Mouse (Mus musculus): Measurements from ENCODE around the gene Rapgef2. TPM values are rescaled to one million over a fixed set of nuclear protein-coding genes. Genes with fewer than 3 reads are reported as not detected.

The Rapgef2 gene
- polyA plus RNA-seq, 1 experiment from 2014 or later, result 10.7 TPM

- Histone ChIP-seq H3K4me3 (ENCODE audit: low read depth, low read length) (no peak overlapping the region), H3K9me3 (ENCODE audit: control insufficient read depth, low read depth, low read length) (no peaks in the 10 kb centered on the region), H3K4me1 (ENCODE audit: control insufficient read depth, insufficient read depth, low read length) (peaks cover 16% of the 10 kb centered on the region; the same call in 1 of the 2 replicates), H3K27ac (ENCODE audit: low read length) (peak overlapping the region; percentile 44; the same call in 1 of the 2 replicates), H3K4me2 (replicated peaks; ENCODE audit: low read depth, low read length) (peak overlapping the region; percentile 18; the same call in 1 of the 2 replicates), H3K36me3 (ENCODE audit: control insufficient read depth, insufficient read depth, low read length) (no peaks in the 10 kb centered on the region), H3K9ac (replicated peaks; ENCODE audit: low read depth, low read length) (no peak overlapping the region), H3K27me3 (ENCODE audit: control insufficient read depth, insufficient read depth, low read length) (no peaks in the 10 kb centered on the region)
- ATAC-seq (ENCODE audit: insufficient number of reproducible peaks, insufficient read depth, low FRiP score, low read depth), result 0 out of 2 replicates have a peak, but pooled peaks have one; percentile 14
- 31% methylated on average over 10 of the region's 10 CpGs for WGBS
These were observed 140.8 kb downstream of the Rapgef2 start for GRCm38 (mm10) chr3:79145407-79146055.

GRCm38 (mm10) chr3:79144672-79145406 is 141.5 kb downstream of the Rapgef2 start:
- Histone ChIP-seq H3K27me3 (ENCODE audit: control insufficient read depth, insufficient read depth, low read length) (no peaks in the 10 kb centered on the region), H3K4me3 (ENCODE audit: low read depth, low read length) (no peak overlapping the region), H3K27ac (ENCODE audit: low read length) (peak overlapping the region; percentile 44; the same call in 1 of the 2 replicates), H3K4me1 (ENCODE audit: control insufficient read depth, insufficient read depth, low read length) (peaks cover 23% of the 10 kb centered on the region; the same call in 1 of the 2 replicates), H3K36me3 (ENCODE audit: control insufficient read depth, insufficient read depth, low read length) (no peaks in the 10 kb centered on the region), H3K4me2 (replicated peaks; ENCODE audit: low read depth, low read length) (peak overlapping the region; percentile 18; the same call in 1 of the 2 replicates), H3K9ac (replicated peaks; ENCODE audit: low read depth, low read length) (no peak overlapping the region), H3K9me3 (ENCODE audit: control insufficient read depth, low read depth, low read length) (no peaks in the 10 kb centered on the region)
- 37% methylated on average over 13 of the region's 13 CpGs for WGBS
- ATAC-seq (ENCODE audit: insufficient number of reproducible peaks, insufficient read depth, low FRiP score, low read depth), result no peak

GRCm38 (mm10) chr3:79144085-79144484 is 142.2 kb downstream of the Rapgef2 start:
- no peaks in the 10 kb centered on the region for H3K27me3 ChIP-seq (ENCODE audit: control insufficient read depth, insufficient read depth, low read length)
- no peak for ATAC-seq (ENCODE audit: insufficient number of reproducible peaks, insufficient read depth, low FRiP score, low read depth)
- H3K27ac ChIP-seq (ENCODE audit: low read length), result no peak overlapping the region
- H3K9me3 ChIP-seq (ENCODE audit: control insufficient read depth, low read depth, low read length), result no peaks in the 10 kb centered on the region
- WGBS, result 70% methylated on average over 6 of the region's 6 CpGs
- H3K4me1 ChIP-seq (ENCODE audit: control insufficient read depth, insufficient read depth, low read length), result peaks cover 23% of the 10 kb centered on the region; the same call in 1 of the 2 replicates
- H3K4me2 ChIP-seq (replicated peaks; ENCODE audit: low read depth, low read length), result no peak overlapping the region
- no peak overlapping the region for H3K9ac ChIP-seq (replicated peaks; ENCODE audit: low read depth, low read length)
- no peaks in the 10 kb centered on the region for H3K36me3 ChIP-seq (ENCODE audit: control insufficient read depth, insufficient read depth, low read length)
- H3K4me3 ChIP-seq (ENCODE audit: low read depth, low read length), result no peak overlapping the region

- no peaks in the 10 kb centered on the region for H3K27me3 ChIP-seq (ENCODE audit: control insufficient read depth, insufficient read depth, low read length)
- no peak overlapping the region for H3K27ac ChIP-seq (ENCODE audit: low read length)
- H3K36me3 ChIP-seq (ENCODE audit: control insufficient read depth, insufficient read depth, low read length), result no peaks in the 10 kb centered on the region
- 35% methylated on average over 3 of the region's 3 CpGs for WGBS
- no peak overlapping the region for H3K4me3 ChIP-seq (ENCODE audit: low read depth, low read length)
- no peaks in the 10 kb centered on the region for H3K9me3 ChIP-seq (ENCODE audit: control insufficient read depth, low read depth, low read length)
- ATAC-seq (ENCODE audit: insufficient number of reproducible peaks, insufficient read depth, low FRiP score, low read depth), result no peak
- H3K9ac ChIP-seq (replicated peaks; ENCODE audit: low read depth, low read length), result no peak overlapping the region
- H3K4me2 ChIP-seq (replicated peaks; ENCODE audit: low read depth, low read length), result no peak overlapping the region
- peaks cover 12% of the 10 kb centered on the region; the same call in 1 of the 2 replicates for H3K4me1 ChIP-seq (ENCODE audit: control insufficient read depth, insufficient read depth, low read length)
These were observed 147.1 kb downstream of the Rapgef2 start for GRCm38 (mm10) chr3:79139245-79139644.

GRCm38 (mm10) chr3:79138601-79139000 is 147.7 kb downstream of the Rapgef2 start:
- H3K9ac ChIP-seq (replicated peaks; ENCODE audit: low read depth, low read length), result no peak overlapping the region
- no peaks in the 10 kb centered on the region for H3K9me3 ChIP-seq (ENCODE audit: control insufficient read depth, low read depth, low read length)
- no peak overlapping the region for H3K4me2 ChIP-seq (replicated peaks; ENCODE audit: low read depth, low read length)
- H3K4me1 ChIP-seq (ENCODE audit: control insufficient read depth, insufficient read depth, low read length), result peaks cover 12% of the 10 kb centered on the region; the same call in 1 of the 2 replicates
- ATAC-seq (ENCODE audit: insufficient number of reproducible peaks, insufficient read depth, low FRiP score, low read depth), result no peak
- H3K27me3 ChIP-seq (ENCODE audit: control insufficient read depth, insufficient read depth, low read length), result no peaks in the 10 kb centered on the region
- H3K27ac ChIP-seq (ENCODE audit: low read length), result no peak overlapping the region
- H3K36me3 ChIP-seq (ENCODE audit: control insufficient read depth, insufficient read depth, low read length), result no peaks in the 10 kb centered on the region
- H3K4me3 ChIP-seq (ENCODE audit: low read depth, low read length), result no peak overlapping the region

- H3K27ac ChIP-seq (ENCODE audit: low read length), result no peak overlapping the region
- no peaks in the 10 kb centered on the region for H3K9me3 ChIP-seq (ENCODE audit: control insufficient read depth, low read depth, low read length)
- 80% methylated on average over 3 of the region's 3 CpGs for WGBS
- H3K36me3 ChIP-seq (ENCODE audit: control insufficient read depth, insufficient read depth, low read length), result no peaks in the 10 kb centered on the region
- no peak overlapping the region for H3K9ac ChIP-seq (replicated peaks; ENCODE audit: low read depth, low read length)
- no peak overlapping the region for H3K4me2 ChIP-seq (replicated peaks; ENCODE audit: low read depth, low read length)
- no peaks in the 10 kb centered on the region for H3K27me3 ChIP-seq (ENCODE audit: control insufficient read depth, insufficient read depth, low read length)
- ATAC-seq (ENCODE audit: insufficient number of reproducible peaks, insufficient read depth, low FRiP score, low read depth), result no peak
- H3K4me3 ChIP-seq (ENCODE audit: low read depth, low read length), result no peak overlapping the region
- H3K4me1 ChIP-seq (ENCODE audit: control insufficient read depth, insufficient read depth, low read length), result no peaks in the 10 kb centered on the region
These were observed 155.3 kb downstream of the Rapgef2 start for GRCm38 (mm10) chr3:79130991-79131390.

GRCm38 (mm10) chr3:79129044-79129600 is 157.2 kb downstream of the Rapgef2 start:
- Histone ChIP-seq H3K4me3 (ENCODE audit: low read depth, low read length) (no peak overlapping the region), H3K36me3 (ENCODE audit: control insufficient read depth, insufficient read depth, low read length) (no peaks in the 10 kb centered on the region), H3K27me3 (ENCODE audit: control insufficient read depth, insufficient read depth, low read length) (no peaks in the 10 kb centered on the region), H3K4me1 (ENCODE audit: control insufficient read depth, insufficient read depth, low read length) (no peaks in the 10 kb centered on the region), H3K9ac (replicated peaks; ENCODE audit: low read depth, low read length) (no peak overlapping the region), H3K9me3 (ENCODE audit: control insufficient read depth, low read depth, low read length) (no peaks in the 10 kb centered on the region), H3K27ac (ENCODE audit: low read length) (no peak overlapping the region), H3K4me2 (replicated peaks; ENCODE audit: low read depth, low read length) (no peak overlapping the region)
- WGBS, result 61% methylated on average over 6 of the region's 6 CpGs
- no peak for ATAC-seq (ENCODE audit: insufficient number of reproducible peaks, insufficient read depth, low FRiP score, low read depth)

GRCm38 (mm10) chr3:79127797-79128196 is 158.5 kb downstream of the Rapgef2 start:
- no peak overlapping the region for H3K9ac ChIP-seq (replicated peaks; ENCODE audit: low read depth, low read length)
- H3K4me2 ChIP-seq (replicated peaks; ENCODE audit: low read depth, low read length), result no peak overlapping the region
- H3K36me3 ChIP-seq (ENCODE audit: control insufficient read depth, insufficient read depth, low read length), result no peaks in the 10 kb centered on the region
- H3K27me3 ChIP-seq (ENCODE audit: control insufficient read depth, insufficient read depth, low read length), result no peaks in the 10 kb centered on the region
- no peak overlapping the region for H3K4me3 ChIP-seq (ENCODE audit: low read depth, low read length)
- no peak overlapping the region for H3K27ac ChIP-seq (ENCODE audit: low read length)
- no peaks in the 10 kb centered on the region for H3K4me1 ChIP-seq (ENCODE audit: control insufficient read depth, insufficient read depth, low read length)
- no peaks in the 10 kb centered on the region for H3K9me3 ChIP-seq (ENCODE audit: control insufficient read depth, low read depth, low read length)
- no peak for ATAC-seq (ENCODE audit: insufficient number of reproducible peaks, insufficient read depth, low FRiP score, low read depth)
- WGBS, result 72% methylated on average over 2 of the region's 2 CpGs
